Mouse (Mus musculus) kidney, adult 2 months (tissue): ENCODE data around the gene Nsun2.

Experiments used
- CTCF ChIP-seq: fragments of 200-500 bp; conservative IDR thresholded peaks from 2 replicates; pipeline ENCODE4 v1.5.1; 2011; ENCODE audit warnings: low read depth, mild to moderate bottlenecking, control low read depth, low read length, moderate library complexity, mixed read lengths; ENCODE audit not compliant: insufficient read depth, insufficient read length
- POLR2A ChIP-seq: fragments of 200-500 bp; IDR thresholded peaks from one replicate; pipeline ENCODE4 v1.6.1; 2011; ENCODE audit warnings: low read depth, low read length, control low read depth

DNA sequence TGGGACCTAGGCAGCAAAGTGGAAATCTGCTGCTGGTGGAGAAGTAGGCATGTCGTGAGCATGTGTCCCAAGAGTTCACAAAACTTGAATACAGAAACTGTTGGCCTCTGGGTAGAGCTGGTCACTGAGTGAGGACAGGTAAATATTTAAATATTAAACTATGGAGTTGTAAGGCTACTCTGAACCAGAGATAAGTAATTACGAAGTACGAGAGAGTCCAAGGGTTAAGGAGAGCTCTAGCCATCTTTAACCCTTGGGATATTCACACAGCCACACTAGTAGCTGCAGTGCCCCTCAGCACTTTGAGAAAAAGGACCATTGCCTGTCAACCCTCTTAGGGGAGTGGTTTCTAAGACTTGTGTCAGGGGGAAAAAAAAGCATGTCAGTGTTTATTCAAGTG, 102.8 kb downstream of the Nsun2 start:
- TF ChIP-seq POLR2A (no peak), CTCF (no peak)
